Mouse (Mus musculus): ENCODE results near the gene Slc29a1.

DNA sequence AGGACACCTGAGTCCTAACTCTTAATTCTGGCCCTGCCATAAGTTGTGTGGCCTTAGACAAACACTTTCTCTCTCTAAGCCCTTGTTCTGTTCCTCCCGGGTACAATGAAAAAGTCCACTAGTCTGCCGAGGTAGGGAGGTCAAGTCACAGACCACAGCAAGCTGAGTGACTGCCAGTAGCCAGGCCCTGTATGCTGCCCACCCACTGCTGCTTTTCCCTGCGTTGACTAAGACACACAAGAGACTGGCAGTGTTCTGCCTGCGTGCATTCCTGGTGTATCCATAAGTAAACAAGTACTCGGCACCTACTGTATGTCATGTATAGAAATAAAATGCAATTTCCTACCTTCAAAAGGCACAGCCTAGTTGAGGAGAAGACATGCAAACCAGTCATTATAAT lies 49.2 kb downstream of the Slc29a1 start:
- TF ChIP-seq CTCF (IDR thresholded peaks at IDR 0.05; ENCODE audit: borderline replicate concordance, insufficient read depth, low read depth, low read length) (no peak), POLR2A (IDR thresholded peaks at IDR 0.05; ENCODE audit: borderline replicate concordance, insufficient read depth, low read length) (no peak)
